Mouse (Mus musculus) layer of hippocampus, adult 18-20 months (tissue): ENCODE data around the gene Tmem88b. TPM values are rescaled to one million over a fixed set of nuclear protein-coding genes. Genes with fewer than 3 reads are reported as not detected.

Source experiments
- DNase-seq, 2 experiments: peaks; one replicate each; pipeline ENCODE4 v3.0.0; 2022; ENCODE audit warnings: low spot score in 2 of 2
- long read RNA-seq: library from polyadenylated mRNA; stranded (forward); transcript quantifications from one replicate; pipeline ENCODE4 v2.0.0, GENCODE M21; 2021
- total RNA-seq, 2 experiments: library from RNA; stranded (reverse); gene quantifications; 2 replicates each; pipeline ENCODE4 v1.2.3; 2021

The Tmem88b gene
- total RNA-seq, result 10 to 100 TPM; 25.6 to 30.8 TPM
- long read RNA-seq, transcript Tmem88b-201 (2 exons, 3,471 nt), result major isoform, 6 of 14 reads
- long read RNA-seq, partial matches to known transcripts, result 0 of 14 reads
- long read RNA-seq, other reads (novel, unspliced or antisense), result 8 of 14 reads

GRCm38 (mm10) chr4:155785819-155786218, at the start of gene Tmem88b:
Gene Tmem88b, minus strand, starts transcription at chr4:155785874.
- DNase-seq, result no peak

GRCm38 (mm10) chr4:155833836-155834235, 48.2 kb upstream of the Tmem88b start:
- peak; percentile 59 to 84 for DNase-seq

- no peak for DNase-seq
Measured at GRCm38 (mm10) chr4:155833234-155833633, 47.6 kb upstream of the Tmem88b start.

GRCm38 (mm10) chr4:155832321-155832720, 46.6 kb upstream of the Tmem88b start:
- DNase-seq, result no peak

DNA sequence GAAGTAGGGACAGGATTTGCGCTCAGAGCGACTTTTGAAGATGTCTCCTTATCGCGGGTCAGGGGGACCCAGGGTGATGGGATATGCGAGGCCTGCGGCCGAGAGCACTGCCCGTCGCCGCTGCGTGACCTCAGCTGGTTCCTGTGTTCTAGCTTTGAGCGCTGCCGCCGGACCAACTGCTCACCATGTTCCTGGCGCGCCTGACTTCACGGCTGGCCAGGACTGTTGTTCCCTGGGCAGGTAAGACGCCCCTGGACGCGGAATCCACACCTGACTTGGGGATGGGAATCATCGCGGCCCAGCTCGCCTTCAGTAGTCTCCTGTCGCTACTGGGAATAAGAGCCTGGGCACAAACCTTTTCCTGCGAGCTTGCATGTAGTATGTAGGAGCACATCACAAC, 46.2 kb upstream of the Tmem88b start:
- DNase-seq, result no peak

GRCm38 (mm10) chr4:155831205-155831766, 45.6 kb upstream of the Tmem88b start, which contains the start of gene Aurkaip1:
Gene Aurkaip1, plus strand, starts transcription at chr4:155831272.
- peak; percentile 93 to 96 for DNase-seq

DNA sequence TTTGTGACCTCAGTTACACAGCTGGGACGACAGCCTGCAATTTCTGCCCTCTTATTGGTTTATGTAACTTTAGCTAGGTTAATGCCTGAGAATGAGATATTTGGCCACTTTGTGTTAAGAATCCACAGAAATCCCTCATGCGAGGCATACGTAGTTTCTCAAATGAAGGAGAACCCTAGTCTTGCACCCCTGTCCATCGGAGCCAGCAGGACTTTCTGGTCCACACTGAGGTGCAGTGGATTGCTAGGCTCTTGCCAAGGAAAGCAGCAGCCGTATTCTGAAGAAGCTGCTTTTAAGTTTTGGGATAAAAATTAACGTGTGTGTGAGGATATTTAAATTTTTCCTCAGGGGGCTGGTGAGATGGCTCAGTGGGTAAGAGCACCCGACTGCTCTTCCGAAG, 44.9 kb upstream of the Tmem88b start:
- no peak for DNase-seq

DNA sequence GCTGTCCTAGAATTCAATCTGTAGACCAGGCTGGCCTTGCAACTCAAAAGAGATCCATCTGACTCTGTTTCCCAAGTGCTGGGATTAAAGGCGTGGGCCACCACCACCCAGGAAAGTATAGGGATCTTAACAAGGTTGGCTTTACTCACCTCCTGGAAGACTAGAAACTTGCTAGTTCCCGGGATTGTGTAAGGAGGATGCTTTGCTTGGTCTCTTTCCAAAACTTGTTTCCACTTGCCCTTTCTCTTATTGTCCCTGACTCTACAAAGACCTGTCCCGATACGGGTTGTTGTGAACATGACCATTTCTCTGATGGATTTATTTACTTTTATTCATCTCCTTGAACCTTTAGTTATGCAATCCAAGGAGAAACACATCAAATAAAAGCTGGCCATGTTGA, 44.2 kb upstream of the Tmem88b start:
- no peak for DNase-seq

- no peak for DNase-seq
Measured at GRCm38 (mm10) chr4:155823443-155823842, 37.8 kb upstream of the Tmem88b start.

- DNase-seq, result no peak
Measured at GRCm38 (mm10) chr4:155821025-155821424, 35.4 kb upstream of the Tmem88b start.

GRCm38 (mm10) chr4:155817533-155817932, 31.9 kb upstream of the Tmem88b start:
- DNase-seq, result no peak

DNA sequence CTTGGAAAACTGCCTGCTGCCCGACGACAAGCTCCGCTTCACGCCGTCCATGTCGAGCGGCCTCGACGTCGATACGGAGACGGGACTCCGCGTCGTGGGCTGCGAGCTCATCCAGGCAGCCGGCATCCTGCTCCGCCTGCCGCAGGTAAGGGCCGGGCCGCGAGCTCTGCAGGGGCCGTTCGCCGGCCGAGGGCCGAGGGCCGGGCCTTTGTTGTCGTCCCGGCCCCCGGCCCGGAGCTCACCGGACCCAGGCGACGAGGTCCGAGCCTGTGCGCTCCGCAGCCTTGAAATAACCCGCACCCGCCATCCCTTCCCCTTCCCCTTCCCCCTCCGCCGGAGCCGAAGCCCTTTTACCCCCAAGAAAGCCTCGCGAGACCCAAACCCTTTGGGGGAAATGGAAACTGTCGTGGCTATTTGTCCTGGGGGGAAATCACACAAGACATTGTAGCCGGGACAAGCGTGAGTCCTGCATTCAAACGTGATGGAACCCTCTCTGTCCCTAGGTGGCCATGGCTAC, 27.0 kb upstream of the Tmem88b start:
- no peak for DNase-seq

DNA sequence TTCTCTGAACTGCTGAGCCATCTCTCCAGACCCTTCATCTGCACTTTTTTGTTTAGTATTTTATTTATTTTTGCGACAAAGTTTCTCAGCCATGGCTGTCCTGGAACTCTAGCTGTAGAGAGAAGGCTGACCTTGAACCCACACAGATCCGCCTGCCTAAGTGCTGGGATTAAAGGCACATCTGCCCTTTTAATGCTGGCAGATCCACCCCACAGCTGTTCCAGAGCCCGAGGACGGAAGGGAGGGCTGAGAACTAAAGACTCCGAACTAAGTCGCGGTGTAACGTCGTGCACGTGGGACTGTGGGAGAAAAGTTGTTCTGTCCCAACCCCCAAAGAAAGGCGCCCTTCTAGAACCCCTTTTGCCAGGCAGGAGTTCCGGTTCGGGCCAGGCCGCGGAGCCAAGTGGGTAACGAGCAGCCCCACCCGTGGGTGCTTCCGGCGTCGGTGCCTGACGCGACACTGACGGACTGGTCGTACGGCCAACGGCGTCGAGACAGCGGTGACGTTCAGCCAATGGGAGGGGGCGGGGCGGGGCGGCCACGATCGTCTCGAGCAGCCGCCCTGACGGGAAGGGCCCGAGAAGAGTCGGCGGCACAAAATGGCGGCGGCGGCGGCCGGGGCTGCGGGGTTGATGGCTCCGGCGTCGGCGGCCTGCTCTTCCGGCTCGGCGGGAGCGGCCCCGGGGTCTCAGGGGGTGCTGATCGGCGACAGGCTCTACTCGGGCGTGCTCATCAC, 26.4 kb upstream of the Tmem88b start, which contains the start of gene Ccnl2:
Ccnl2 (plus strand) TSS at position 561 of the 736 bp plus-strand sequence.
- DNase-seq, result peak; percentile 90 to 96

DNA sequence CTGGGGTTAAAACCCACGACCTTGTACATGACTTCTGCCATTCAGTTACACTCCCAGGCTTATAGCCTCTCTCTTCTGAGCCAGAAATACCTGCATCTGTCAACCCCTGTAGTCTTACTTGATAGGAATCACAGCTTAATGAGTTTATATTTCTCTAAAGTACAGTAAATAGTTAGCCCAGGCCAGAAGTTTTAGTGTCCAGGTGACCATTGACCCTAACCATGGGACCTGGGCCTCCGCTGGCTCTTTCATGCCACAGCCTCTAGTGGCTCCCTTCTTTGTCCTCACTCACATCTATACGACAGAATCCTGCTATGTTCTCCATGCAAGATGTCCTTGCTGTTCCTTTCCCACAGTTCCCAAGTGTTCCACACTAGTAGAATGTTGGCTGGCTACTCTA, 22.2 kb upstream of the Tmem88b start:
- DNase-seq, result no peak

DNA sequence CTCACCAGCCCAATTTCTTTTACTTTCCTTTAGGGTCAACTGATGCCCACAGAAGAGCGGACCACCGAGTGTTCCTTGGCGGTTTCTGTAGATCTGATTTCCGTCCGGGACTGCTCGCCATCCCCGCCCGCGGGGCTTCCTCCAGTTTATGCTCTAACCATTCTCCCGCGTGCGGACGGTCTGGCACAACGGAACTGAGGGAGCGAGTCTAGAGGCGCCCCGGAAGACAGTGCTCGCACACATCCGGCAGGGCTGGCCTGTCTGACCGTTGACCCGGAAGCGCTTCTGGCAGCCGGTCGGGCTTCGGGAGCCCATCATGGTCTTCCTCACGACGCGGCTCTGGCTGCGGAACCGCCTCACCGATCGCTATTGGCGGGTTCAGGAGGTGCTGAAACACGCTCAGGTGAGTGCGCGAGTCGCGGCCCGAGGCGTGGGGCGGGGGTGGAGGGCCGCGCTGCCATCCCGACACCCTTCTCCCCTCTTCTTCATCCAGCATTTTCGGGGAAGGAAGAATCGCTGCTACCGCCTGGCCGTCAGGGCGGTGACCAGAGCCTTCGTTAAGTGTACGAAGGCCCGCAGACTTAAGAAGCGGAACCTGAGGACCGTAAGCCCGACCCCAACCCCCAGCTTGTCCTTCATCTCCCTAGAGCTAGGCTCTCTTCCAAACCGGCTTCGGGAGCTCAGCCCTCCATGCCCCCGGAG, 17.8 kb upstream of the Tmem88b start:
- DNase-seq, result peak; percentile 89 to 96

- DNase-seq, result no peak
Measured at GRCm38 (mm10) chr4:155802741-155803339, 17.2 kb upstream of the Tmem88b start, which contains the start of gene Mrpl20. Gene Mrpl20, plus strand, starts transcription at chr4:155802878.

DNA sequence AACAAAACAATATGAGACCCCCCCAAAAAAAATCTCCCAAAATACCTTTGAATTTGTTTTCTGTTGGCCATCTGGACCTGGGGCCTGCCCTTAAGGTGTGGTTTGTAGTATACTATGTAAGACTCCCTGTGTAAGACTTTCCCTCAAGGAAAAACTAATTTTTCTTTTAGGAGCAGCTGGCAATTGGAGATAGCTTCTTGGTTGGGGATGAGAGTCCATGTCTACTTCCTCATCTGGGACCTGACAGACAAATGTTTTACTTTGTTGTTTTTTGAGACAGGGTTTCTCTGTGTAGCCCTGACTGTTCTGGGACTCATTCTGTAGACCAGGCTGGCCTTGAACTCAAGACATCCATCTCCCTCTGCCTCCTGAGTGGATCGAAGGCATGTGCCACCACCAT, 16.4 kb upstream of the Tmem88b start:
- DNase-seq, result no peak

GRCm38 (mm10) chr4:155793730-155794129, 8.1 kb upstream of the Tmem88b start:
- no peak for DNase-seq

DNA sequence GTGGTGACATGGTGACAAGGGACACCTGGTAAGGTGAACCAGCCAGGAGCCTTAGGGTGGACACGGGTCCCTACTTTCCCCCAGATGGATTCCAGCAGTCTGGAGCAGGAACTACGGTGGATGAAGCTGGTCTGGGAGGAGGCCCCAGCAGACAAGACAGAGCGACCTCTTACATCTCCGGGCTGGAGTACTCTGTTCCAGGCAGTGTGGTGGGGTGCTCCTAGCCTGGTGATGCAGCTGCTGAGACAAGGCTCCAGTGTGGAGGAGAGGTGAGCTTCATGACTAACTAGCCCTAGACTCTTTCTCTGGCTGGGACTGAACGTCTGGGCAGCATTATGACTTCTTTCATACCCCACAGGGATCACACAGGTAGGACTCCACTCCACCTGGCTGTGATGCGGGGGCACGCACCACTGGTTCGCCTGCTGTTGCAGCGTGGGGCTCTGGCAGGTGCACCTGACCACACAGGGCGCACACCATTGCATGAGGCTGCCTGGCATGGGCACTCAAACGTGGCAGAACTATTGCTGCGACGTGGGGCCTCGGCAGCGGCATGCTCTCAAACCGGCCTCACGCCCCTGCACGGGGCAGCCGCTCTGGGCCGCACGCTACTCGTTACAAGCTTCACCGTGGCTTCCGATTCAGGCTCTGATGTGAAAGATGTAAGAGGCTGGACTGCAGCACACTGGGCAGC, 5.7 kb upstream of the Tmem88b start:
- DNase-seq, result no peak

- no peak for DNase-seq
Measured at GRCm38 (mm10) chr4:155790650-155791161, 5.0 kb upstream of the Tmem88b start.
